Mouse (Mus musculus): ENCODE results near the gene Rack1.

- TF ChIP-seq CTCF (IDR thresholded peaks at IDR 0.05; ENCODE audit: control insufficient read depth, insufficient read depth, insufficient read length), result no peak
- peak; percentile 28 for TF ChIP-seq USF1 (IDR thresholded peaks at IDR 0.05; ENCODE audit: low read depth)
- no peak for TF ChIP-seq FOSL1 (IDR thresholded peaks at IDR 0.05; ENCODE audit: insufficient read depth, low read length, poor library complexity, severe bottlenecking)
- no peak for TF ChIP-seq MYOD1 (IDR thresholded peaks at IDR 0.05; ENCODE audit: control insufficient read depth, insufficient read length, low read depth)
Observed at GRCm38 (mm10) chr11:48798984-48799920, 880 bp upstream of the Rack1 start.
